Mouse (Mus musculus): ENCODE measurements around the gene Polr2l. TPM values are rescaled to one million over a fixed set of nuclear protein-coding genes. Genes with fewer than 3 reads are reported as not detected.

Gene Polr2l
- polyA plus RNA-seq, 1 experiment = 70.9 TPM

GRCm38 (mm10) chr7:141468164-141468521 is 6.8 kb downstream of the Polr2l start:
- TF ChIP-seq CTCF (conservative IDR thresholded peaks at IDR 0.05; ENCODE audit: insufficient read depth, insufficient read length, low read depth, low read length) (no peak), POLR2A (IDR thresholded peaks at IDR 0.05; ENCODE audit: low read depth, low read length) (no peak)
- no peaks in the 10 kb centered on the region for H3K36me3 ChIP-seq (ENCODE audit: control insufficient read depth, insufficient read depth, low read length)
- WGBS = 15% methylated on average over 5 of the region's 5 CpGs
- peak; percentile 54 for DNase-seq
- H3K4me3 ChIP-seq (ENCODE audit: insufficient read depth, low read depth, low read length) = peak overlapping the region; percentile 99
- H3K27me3 ChIP-seq (replicated peaks; ENCODE audit: control insufficient read depth, insufficient read depth, low read length) = no peaks in the 10 kb centered on the region
- peaks cover 26% of the 10 kb centered on the region for H3K4me1 ChIP-seq (ENCODE audit: control insufficient read depth, insufficient read depth, low read length)
- H3K27ac ChIP-seq (ENCODE audit: insufficient read depth, low read depth, low read length) = peak overlapping the region; percentile 98

- H3K27ac ChIP-seq (ENCODE audit: insufficient read depth, low read depth, low read length) = peak within 1 kb of the TSS; percentile 98
- under 1% methylated on average over 52 of the region's 52 CpGs for WGBS
- peak within 1 kb of the TSS; percentile 99 for H3K4me3 ChIP-seq (ENCODE audit: insufficient read depth, low read depth, low read length)
- H3K27me3 ChIP-seq (replicated peaks; ENCODE audit: control insufficient read depth, insufficient read depth, low read length) = no peaks in the 10 kb centered on the region
- TF ChIP-seq CTCF (conservative IDR thresholded peaks at IDR 0.05; ENCODE audit: insufficient read depth, insufficient read length, low read depth, low read length) (no peak), POLR2A (IDR thresholded peaks at IDR 0.05; ENCODE audit: low read depth, low read length) (peak; percentile 70)
- peak; percentile 97 for DNase-seq
- H3K4me1 ChIP-seq (ENCODE audit: control insufficient read depth, insufficient read depth, low read length) = peaks cover 30% of the 10 kb centered on the region
- H3K36me3 ChIP-seq (ENCODE audit: control insufficient read depth, insufficient read depth, low read length) = no peaks in the 10 kb centered on the region
Measured at GRCm38 (mm10) chr7:141467230-141468030, 7.5 kb downstream of the Polr2l start, which contains the start of gene Cd151. TSS of gene Cd151 (plus strand) at chr7:141467392.

- WGBS = 54% methylated on average over 10 of the region's 10 CpGs
- H3K4me3 ChIP-seq (ENCODE audit: insufficient read depth, low read depth, low read length) = peak overlapping the region; percentile 32
- peaks cover 31% of the 10 kb centered on the region for H3K4me1 ChIP-seq (ENCODE audit: control insufficient read depth, insufficient read depth, low read length)
- H3K27me3 ChIP-seq (replicated peaks; ENCODE audit: control insufficient read depth, insufficient read depth, low read length) = no peaks in the 10 kb centered on the region
- DNase-seq = no peak
- TF ChIP-seq POLR2A (IDR thresholded peaks at IDR 0.05; ENCODE audit: low read depth, low read length) (no peak), CTCF (conservative IDR thresholded peaks at IDR 0.05; ENCODE audit: insufficient read depth, insufficient read length, low read depth, low read length) (no peak)
- no peaks in the 10 kb centered on the region for H3K36me3 ChIP-seq (ENCODE audit: control insufficient read depth, insufficient read depth, low read length)
- H3K27ac ChIP-seq (ENCODE audit: insufficient read depth, low read depth, low read length) = peak overlapping the region; percentile 83
Measured at GRCm38 (mm10) chr7:141466607-141467148, 8.3 kb downstream of the Polr2l start.

- Histone ChIP-seq H3K27me3 (replicated peaks; ENCODE audit: control insufficient read depth, insufficient read depth, low read length) (no peaks in the 10 kb centered on the region), H3K4me1 (ENCODE audit: control insufficient read depth, insufficient read depth, low read length) (peaks cover 31% of the 10 kb centered on the region), H3K27ac (ENCODE audit: insufficient read depth, low read depth, low read length) (no peak overlapping the region), H3K4me3 (ENCODE audit: insufficient read depth, low read depth, low read length) (no peak overlapping the region), H3K36me3 (ENCODE audit: control insufficient read depth, insufficient read depth, low read length) (no peaks in the 10 kb centered on the region)
- WGBS = 75% methylated on average over 7 of the region's 7 CpGs
- DNase-seq = peak; percentile 31
- no peak for TF ChIP-seq CTCF (conservative IDR thresholded peaks at IDR 0.05; ENCODE audit: insufficient read depth, insufficient read length, low read depth, low read length)
- TF ChIP-seq POLR2A (IDR thresholded peaks at IDR 0.05; ENCODE audit: low read depth, low read length) = no peak
Measured at GRCm38 (mm10) chr7:141466045-141466394, 8.9 kb downstream of the Polr2l start.

- no peak overlapping the region for H3K4me3 ChIP-seq (ENCODE audit: insufficient read depth, low read depth, low read length)
- H3K27ac ChIP-seq (ENCODE audit: insufficient read depth, low read depth, low read length) = no peak overlapping the region
- no peaks in the 10 kb centered on the region for H3K36me3 ChIP-seq (ENCODE audit: control insufficient read depth, insufficient read depth, low read length)
- H3K4me1 ChIP-seq (ENCODE audit: control insufficient read depth, insufficient read depth, low read length) = peaks cover 31% of the 10 kb centered on the region
- DNase-seq = no peak
- TF ChIP-seq POLR2A (IDR thresholded peaks at IDR 0.05; ENCODE audit: low read depth, low read length) (no peak), CTCF (conservative IDR thresholded peaks at IDR 0.05; ENCODE audit: insufficient read depth, insufficient read length, low read depth, low read length) (no peak)
- H3K27me3 ChIP-seq (replicated peaks; ENCODE audit: control insufficient read depth, insufficient read depth, low read length) = no peaks in the 10 kb centered on the region
- WGBS = 54% methylated on average over 9 of the region's 10 CpGs
Measured at GRCm38 (mm10) chr7:141465388-141466044, 9.4 kb downstream of the Polr2l start.

GRCm38 (mm10) chr7:141464603-141465201 is 10.2 kb downstream of the Polr2l start:
- no peak for TF ChIP-seq CTCF (conservative IDR thresholded peaks at IDR 0.05; ENCODE audit: insufficient read depth, insufficient read length, low read depth, low read length)
- no peak for TF ChIP-seq POLR2A (IDR thresholded peaks at IDR 0.05; ENCODE audit: low read depth, low read length)
- DNase-seq = peak; percentile 68
- peaks cover 27% of the 10 kb centered on the region for H3K4me1 ChIP-seq (ENCODE audit: control insufficient read depth, insufficient read depth, low read length)
- WGBS = 36% methylated on average over 38 of the region's 38 CpGs
- peak overlapping the region; percentile 25; the same call in 1 of the 2 replicates for H3K27ac ChIP-seq (ENCODE audit: insufficient read depth, low read depth, low read length)
- peak overlapping the region; percentile 29; the same call in 1 of the 2 replicates for H3K4me3 ChIP-seq (ENCODE audit: insufficient read depth, low read depth, low read length)
- no peaks in the 10 kb centered on the region for H3K27me3 ChIP-seq (replicated peaks; ENCODE audit: control insufficient read depth, insufficient read depth, low read length)
- H3K36me3 ChIP-seq (ENCODE audit: control insufficient read depth, insufficient read depth, low read length) = no peaks in the 10 kb centered on the region

Measured in kidney, adult 2 months (tissue).